Mouse (Mus musculus) forebrain, embryonic 12.5 days (tissue): ENCODE results near the gene AI467606. TPM values are rescaled to one million over a fixed set of nuclear protein-coding genes. Genes with fewer than 3 reads are reported as not detected.

Source experiments
- ATAC-seq: fragments of 200-750 bp; cut with Nextera tagmentation; 2 replicates; pipeline ENCODE4 v1.8.0; 2017; ENCODE audit warnings: moderate TSS enrichment; ENCODE audit not compliant: low FRiP score
- H3K27ac ChIP-seq: fragments of 300-500 bp; sonication (generic); 2 replicates; pipeline ENCODE4 v1.5.1; 2016; ENCODE audit warnings: mild to moderate bottlenecking
- H3K27me3 ChIP-seq: fragments of 300-500 bp; sonication (generic); 2 replicates; pipeline ENCODE4 v1.6.1; 2016; ENCODE audit warnings: mild to moderate bottlenecking
- H3K36me3 ChIP-seq: fragments of 300-500 bp; sonication (generic); replicated peaks from 2 replicates; pipeline ENCODE4 v1.6.1; 2016; ENCODE audit warnings: mild to moderate bottlenecking
- H3K4me1 ChIP-seq: fragments of 300-500 bp; sonication (generic); 2 replicates; pipeline ENCODE4 v1.6.1; 2016
- H3K4me2 ChIP-seq: fragments of 300-500 bp; sonication (generic); 2 replicates; pipeline ENCODE4 v1.6.1; 2016; ENCODE audit warnings: mild to moderate bottlenecking, moderate library complexity
- H3K4me3 ChIP-seq: fragments of 300-500 bp; sonication (generic); replicated peaks from 2 replicates; pipeline ENCODE4 v1.5.1; 2016; ENCODE audit warnings: mild to moderate bottlenecking
- H3K9ac ChIP-seq: fragments of 300-500 bp; sonication (generic); 2 replicates; pipeline ENCODE4 v1.6.1; 2016; ENCODE audit warnings: mild to moderate bottlenecking
- H3K9me3 ChIP-seq: fragments of 300-500 bp; sonication (generic); 2 replicates; pipeline ENCODE4 v1.6.1; 2016
- WGBS: fragments of 180-500 bp; shearing (Covaris S2); methylation state at CpG from one replicate; pipeline ENCODE4 v1.1.7; 2016; 5-methylcytosine and 5-hydroxymethylcytosine counted together
- microRNA-seq: library from miRNA; unstranded; fragments of <30 nt; microRNA quantifications from one replicate; pipeline ENCODE4, GENCODE M21; 2017
- polyA plus RNA-seq: library from polyadenylated mRNA; unstranded; fragments of >200 nt; fragmentation: Nextera tagmentation; extraction: Ambion mirVana; gene quantifications from 2 replicates; pipeline ENCODE4 v1.2.1, GENCODE M21; 2016

The AI467606 gene
- polyA plus RNA-seq, 1 experiment from 2014 or later = 0.91 TPM

GRCm38 (mm10) chr7:127139100-127139499, 47.9 kb downstream of the AI467606 start:
- no peak for ATAC-seq
- Histone ChIP-seq H3K27me3 (no peaks in the 10 kb centered on the region), H3K4me3 (no peak overlapping the region), H3K36me3 (no peaks in the 10 kb centered on the region), H3K4me2 (no peak overlapping the region), H3K9ac (no peak overlapping the region), H3K9me3 (no peaks in the 10 kb centered on the region), H3K4me1 (no peaks in the 10 kb centered on the region), H3K27ac (no peak overlapping the region)
- WGBS = 94% methylated on average over 7 of the region's 7 CpGs

- Histone ChIP-seq H3K27ac (no peak overlapping the region), H3K4me1 (no peaks in the 10 kb centered on the region), H3K9ac (no peak overlapping the region), H3K9me3 (no peaks in the 10 kb centered on the region), H3K27me3 (no peaks in the 10 kb centered on the region), H3K36me3 (no peaks in the 10 kb centered on the region), H3K4me3 (no peak overlapping the region), H3K4me2 (no peak overlapping the region)
- no peak for ATAC-seq
- WGBS = 58% methylated on average over 5 of the region's 5 CpGs
Measured at GRCm38 (mm10) chr7:127139562-127139961, 48.4 kb downstream of the AI467606 start.

GRCm38 (mm10) chr7:127140623-127141404, 49.7 kb downstream of the AI467606 start:
- Histone ChIP-seq H3K36me3 (no peaks in the 10 kb centered on the region), H3K9me3 (no peaks in the 10 kb centered on the region), H3K4me3 (no peak overlapping the region), H3K4me1 (no peaks in the 10 kb centered on the region), H3K27me3 (no peaks in the 10 kb centered on the region), H3K4me2 (no peak overlapping the region), H3K27ac (no peak overlapping the region), H3K9ac (no peak overlapping the region)
- WGBS = 68% methylated on average over 7 of the region's 7 CpGs
- ATAC-seq = no peak

- WGBS = 54% methylated on average over 2 of the region's 2 CpGs
- Histone ChIP-seq H3K9ac (no peak overlapping the region), H3K27me3 (no peaks in the 10 kb centered on the region), H3K36me3 (no peaks in the 10 kb centered on the region), H3K4me3 (no peak overlapping the region), H3K27ac (no peak overlapping the region), H3K9me3 (no peaks in the 10 kb centered on the region), H3K4me2 (no peak overlapping the region), H3K4me1 (no peaks in the 10 kb centered on the region)
- ATAC-seq = no peak
Measured at GRCm38 (mm10) chr7:127142214-127142613, 51.1 kb downstream of the AI467606 start.

GRCm38 (mm10) chr7:127142666-127143065, 51.5 kb downstream of the AI467606 start:
- Histone ChIP-seq H3K27ac (no peak overlapping the region), H3K9me3 (no peaks in the 10 kb centered on the region), H3K9ac (no peak overlapping the region), H3K36me3 (no peaks in the 10 kb centered on the region), H3K4me3 (no peak overlapping the region), H3K27me3 (no peaks in the 10 kb centered on the region), H3K4me1 (no peaks in the 10 kb centered on the region), H3K4me2 (no peak overlapping the region)
- 86% methylated on average over 4 of the region's 4 CpGs for WGBS
- no peak for ATAC-seq

Small RNA genes lying within 50 kb of the gene (microRNA-seq; reads per million reads assigned to microRNA genes)
- not detected for gene Gm44343

Other genes with a start within 250 kb of the AI467606 start
- 5.5 and 6.6 TPM in 2 replicates for gene Doc2a, start 243.9 kb upstream of the AI467606 start, polyA plus RNA-seq
- 53.3 TPM in 2 replicates for gene Hirip3, start 229.4 kb upstream of the AI467606 start, polyA plus RNA-seq
- 96.5 and 108 TPM in 2 replicates for gene Ino80e, start 229.0 kb upstream of the AI467606 start, polyA plus RNA-seq
- gene Taok2, start 206.7 kb upstream of the AI467606 start, polyA plus RNA-seq = 60.9 and 65.4 TPM in 2 replicates
- gene Tmem219, start 168.4 kb upstream of the AI467606 start, polyA plus RNA-seq = 23.0 and 25.3 TPM in 2 replicates
- gene Kctd13, start 162.5 kb upstream of the AI467606 start, polyA plus RNA-seq = 45.3 and 46.4 TPM in 2 replicates
- 1.5 TPM in 2 replicates for gene Asphd1, start 141.8 kb upstream of the AI467606 start, polyA plus RNA-seq
- 8.6 and 10.5 TPM in 2 replicates for gene Sez6l2, start 140.8 kb upstream of the AI467606 start, polyA plus RNA-seq
- gene Cdipt, start 115.4 kb upstream of the AI467606 start, polyA plus RNA-seq = 78.9 and 79.6 TPM in 2 replicates
- gene Cdiptos, start 115.3 kb upstream of the AI467606 start, polyA plus RNA-seq = 0.86 and 2.0 TPM in 2 replicates
- gene Mvp, start 76.7 kb upstream of the AI467606 start, polyA plus RNA-seq = 4.2 and 4.6 TPM in 2 replicates
- 0.38 and 0.56 TPM in 2 replicates for gene Pagr1b, start 74.9 kb upstream of the AI467606 start, polyA plus RNA-seq
- gene Pagr1a, start 74.0 kb upstream of the AI467606 start, polyA plus RNA-seq = 51.4 and 66.8 TPM in 2 replicates
- gene Gm42742, start 70.3 kb upstream of the AI467606 start, polyA plus RNA-seq = 53.3 and 75.4 TPM in 2 replicates
- 5.0 and 6.5 TPM in 2 replicates for gene Prrt2, start 70.1 kb upstream of the AI467606 start, polyA plus RNA-seq
- gene Maz, start 64.3 kb upstream of the AI467606 start, polyA plus RNA-seq = 95.2 and 113 TPM in 2 replicates
- gene Kif22, start 48.9 kb upstream of the AI467606 start, polyA plus RNA-seq = 163 and 170 TPM in 2 replicates
- not detected in 2 replicates for gene Zg16, start 4.0 kb upstream of the AI467606 start, polyA plus RNA-seq
- 2.0 and 2.4 TPM in 2 replicates for gene Qprt, start 30.9 kb downstream of the AI467606 start, polyA plus RNA-seq
- 0.23 TPM in 1 of 2 replicates, not detected in the other for gene Spn, start 46.5 kb downstream of the AI467606 start, polyA plus RNA-seq
- 104 and 108 TPM in 2 replicates for gene Cd2bp2, start 104.7 kb downstream of the AI467606 start, polyA plus RNA-seq
- 30.8 and 34.3 TPM in 2 replicates for gene Tbc1d10b, start 117.1 kb downstream of the AI467606 start, polyA plus RNA-seq
- 9.2 and 10.1 TPM in 2 replicates for gene Mylpf, start 117.5 kb downstream of the AI467606 start, polyA plus RNA-seq
- 77.6 and 80.2 TPM in 2 replicates for gene Zfp553, start 141.7 kb downstream of the AI467606 start, polyA plus RNA-seq
- 42.6 and 43.4 TPM in 2 replicates for gene Sept1, start 141.8 kb downstream of the AI467606 start, polyA plus RNA-seq
- gene Zfp771, start 152.9 kb downstream of the AI467606 start, polyA plus RNA-seq = 53.3 and 60.3 TPM in 2 replicates
- 208 and 224 TPM in 2 replicates for gene Dctpp1, start 169.3 kb downstream of the AI467606 start, polyA plus RNA-seq
- gene Sephs2, start 182.7 kb downstream of the AI467606 start, polyA plus RNA-seq = 73.7 and 81.6 TPM in 2 replicates
- 0.26 and 0.47 TPM in 2 replicates for gene Itgal, start 204.9 kb downstream of the AI467606 start, polyA plus RNA-seq